Mouse (Mus musculus) urinary bladder, postnatal 36 days (tissue): ENCODE measurements at regions not wholly inside any gene's neighbourhood (a gene's known extent, or its start where the extent isn't known, plus 50 kb on each side); places are given as distances from the start of the nearest gene placed in this dataset.

Experiments
- DNase-seq, 2 experiments: peaks; one replicate each; pipeline ENCODE4 v3.0.0; 2022; ENCODE audit warnings: low spot score in 2 of 2, mixed read lengths in 1 of 2

DNA sequence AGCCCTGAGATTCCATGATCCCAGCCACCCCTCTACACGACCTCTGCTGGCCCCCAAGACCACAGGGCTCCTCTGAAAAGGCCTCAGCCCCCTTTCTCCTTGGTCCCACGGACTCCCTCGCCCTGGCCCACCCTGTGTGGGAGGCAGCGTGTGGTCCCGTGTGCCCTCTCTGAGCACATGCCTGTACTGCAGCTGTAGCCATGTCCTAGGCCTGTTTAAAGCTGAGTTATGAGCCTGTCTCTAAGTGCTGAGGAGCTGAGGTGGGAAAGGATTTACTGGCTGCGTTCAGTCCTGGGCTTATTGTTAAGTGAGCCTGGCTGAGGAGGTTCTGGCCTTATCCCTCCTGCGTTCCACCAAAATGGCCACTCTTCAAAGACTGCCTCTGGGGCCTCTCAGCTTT is 102.6 kb downstream of the Vegfa start:
- no peak for DNase-seq

DNA sequence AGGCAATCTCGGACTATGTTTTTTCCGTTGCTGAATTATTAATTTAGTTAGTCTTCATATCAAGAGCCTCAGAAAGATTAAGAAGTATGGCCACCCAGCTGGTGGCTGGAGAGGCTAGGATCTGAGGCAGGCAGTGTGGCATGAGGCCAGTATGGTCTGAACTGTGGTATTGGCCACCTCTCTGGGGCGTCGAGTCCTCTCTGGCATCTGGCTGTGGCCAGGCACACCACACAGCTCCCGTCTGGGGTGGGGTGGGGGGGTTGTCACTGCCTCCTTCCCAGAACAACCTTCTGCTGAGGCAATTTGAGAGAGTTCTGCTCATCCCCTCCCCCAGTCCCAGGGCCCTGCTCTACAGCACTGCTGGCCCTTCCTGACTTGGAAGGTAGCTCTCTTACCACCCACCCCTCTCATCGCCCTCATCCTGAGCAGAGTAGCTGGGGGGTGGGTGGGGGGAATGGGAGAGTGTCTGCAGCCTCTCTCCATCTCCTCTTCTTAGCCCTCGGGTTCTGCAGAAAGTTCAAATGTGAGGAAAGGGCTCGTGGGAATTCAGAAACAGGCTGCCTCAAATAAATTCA is 103.2 kb downstream of the Vegfa start:
- no peak for DNase-seq

GRCm38 (mm10) chr17:45928013-45928412 is 104.2 kb downstream of the Vegfa start:
- no peak for DNase-seq

- no peak for DNase-seq
Measured at GRCm38 (mm10) chr17:45925845-45926244, 106.3 kb downstream of the Vegfa start.

- no peak for DNase-seq
Measured at GRCm38 (mm10) chr17:45924595-45924994, 107.6 kb downstream of the Vegfa start.

DNA sequence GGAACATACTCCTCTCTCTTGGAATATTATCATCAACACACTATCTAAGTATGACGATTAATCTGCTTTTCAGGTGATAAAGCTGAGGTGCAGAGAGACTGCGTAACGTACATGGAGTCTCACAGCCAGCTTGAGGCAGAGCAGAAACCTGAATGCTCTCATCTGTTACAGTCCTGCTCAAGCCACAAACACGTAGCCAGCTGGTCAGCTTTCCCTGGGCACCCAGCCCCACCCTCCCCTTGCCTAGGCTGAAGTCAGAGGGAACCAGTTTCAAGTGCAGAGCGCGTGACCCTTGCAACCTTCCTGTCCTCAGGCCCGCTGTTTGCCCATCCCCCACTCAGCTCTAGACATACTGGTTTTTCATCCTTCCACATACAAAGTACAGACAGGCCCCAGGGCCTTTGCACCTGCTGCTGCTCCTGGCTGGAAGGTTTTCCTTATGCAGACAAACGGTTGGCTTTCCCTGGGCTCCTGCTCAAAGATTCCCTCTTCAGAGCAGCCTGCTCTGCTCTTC is 108.9 kb downstream of the Vegfa start:
- DNase-seq = no peak

DNA sequence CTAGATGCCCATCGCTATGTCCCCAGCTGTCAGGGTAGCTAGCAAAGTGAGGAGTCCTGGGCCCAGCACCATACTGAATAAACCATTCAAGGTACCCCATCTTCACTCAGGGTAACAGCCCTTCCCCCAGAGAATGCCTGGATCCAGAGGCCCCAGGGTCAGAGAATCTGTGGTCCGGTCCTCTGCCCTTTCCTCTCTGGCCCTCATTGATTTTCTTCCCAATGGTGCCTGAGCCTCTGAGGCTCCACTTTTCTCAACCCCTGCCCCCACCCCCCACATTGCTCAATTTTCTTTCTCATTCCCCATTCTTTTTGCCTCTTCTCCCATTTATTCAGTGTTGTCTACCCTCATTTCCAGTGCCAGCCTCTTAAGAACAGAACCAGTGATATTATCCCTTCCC is 114.5 kb downstream of the Vegfa start:
- DNase-seq = no peak

DNA sequence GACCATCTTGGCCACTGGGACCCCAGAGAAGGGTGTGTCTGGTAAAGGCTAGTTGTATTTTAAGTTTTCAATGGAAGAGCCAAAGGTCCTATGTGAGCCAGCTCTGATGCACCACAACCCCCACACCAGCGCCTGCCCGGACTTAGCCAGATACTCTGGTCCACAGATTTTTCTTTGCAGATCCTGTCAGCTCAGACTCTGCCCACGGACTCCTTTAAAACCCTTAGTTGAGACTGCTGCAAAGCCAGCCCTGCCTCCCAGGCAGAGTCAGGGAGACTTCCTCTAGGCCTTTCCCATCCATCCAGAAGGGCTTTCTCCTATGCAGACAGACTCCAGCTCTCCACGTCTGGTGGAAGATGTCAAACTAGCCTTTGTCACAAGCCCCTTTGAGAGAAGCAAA is 115.2 kb downstream of the Vegfa start:
- no peak for DNase-seq

- no peak for DNase-seq
Measured at GRCm38 (mm10) chr17:45914706-45915240, 117.4 kb downstream of the Vegfa start.

DNA sequence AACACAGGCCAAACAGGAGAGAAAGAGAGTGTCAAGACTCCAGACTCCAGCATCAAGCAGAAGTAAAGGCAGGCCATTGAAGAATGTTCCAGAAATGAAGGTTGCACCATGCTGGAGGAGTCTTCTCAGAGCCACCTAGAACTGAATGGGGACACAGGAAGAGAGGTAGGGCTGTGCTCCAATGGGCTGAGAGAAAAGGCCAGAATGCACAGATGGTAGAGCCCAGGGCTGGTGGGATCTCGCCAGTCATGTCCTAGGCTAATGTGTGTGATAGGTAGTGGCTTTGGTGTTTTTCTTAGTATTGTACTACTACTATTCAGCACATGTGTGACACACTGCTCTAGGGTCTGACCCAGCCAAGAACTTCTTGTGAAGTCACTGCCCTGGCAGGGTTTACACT is 117.9 kb downstream of the Vegfa start:
- no peak for DNase-seq

- no peak for DNase-seq
Measured at GRCm38 (mm10) chr17:45913671-45914070, 118.5 kb downstream of the Vegfa start.

DNA sequence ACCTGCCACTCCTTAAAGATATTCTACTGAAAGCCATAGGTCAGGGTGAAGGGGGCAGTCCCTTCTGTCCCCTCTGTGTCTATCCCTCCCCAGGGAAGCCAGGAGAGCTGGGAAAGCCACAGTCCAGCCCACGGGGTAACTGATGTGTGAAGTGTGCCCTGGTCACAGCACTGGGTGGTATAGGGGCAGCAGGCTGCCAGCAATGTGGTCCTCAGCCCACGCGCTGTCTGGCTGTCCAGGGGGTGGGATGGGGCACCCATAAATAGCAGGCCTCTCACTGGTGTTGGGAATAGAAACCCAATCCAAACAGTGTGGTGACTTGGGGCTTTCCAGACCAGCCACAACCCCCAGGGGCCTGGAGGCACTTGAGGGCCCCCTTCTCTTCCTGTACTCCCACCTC is 120.0 kb downstream of the Vegfa start:
- DNase-seq = no peak

GRCm38 (mm10) chr17:45911201-45911731 is 120.9 kb downstream of the Vegfa start:
- no peak for DNase-seq

- no peak for DNase-seq
Measured at GRCm38 (mm10) chr17:45910245-45910644, 121.9 kb downstream of the Vegfa start.

GRCm38 (mm10) chr17:45907587-45907986 is 124.6 kb downstream of the Vegfa start:
- DNase-seq = no peak

DNA sequence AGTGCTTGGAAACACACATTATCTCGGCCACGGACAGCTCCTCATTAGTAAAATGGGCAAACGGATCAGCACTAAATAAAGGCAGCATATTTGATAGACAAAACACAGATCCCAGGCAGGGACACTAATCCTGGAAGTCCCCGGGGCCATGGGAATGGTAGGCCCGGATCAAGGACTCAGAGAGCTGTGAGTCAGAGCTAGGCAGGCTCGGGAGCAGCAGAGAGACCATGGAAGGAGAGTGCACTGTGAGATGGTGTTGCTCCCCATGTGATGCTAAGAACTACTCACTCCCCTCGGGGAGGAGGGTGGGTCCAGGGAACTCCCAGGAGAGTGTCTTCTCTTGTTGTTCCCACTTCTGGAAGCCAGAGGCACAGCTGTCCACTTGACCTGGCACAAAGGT is 126.6 kb downstream of the Vegfa start:
- no peak for DNase-seq

- no peak for DNase-seq
Measured at GRCm38 (mm10) chr17:45904251-45904650, 127.9 kb downstream of the Vegfa start.

DNA sequence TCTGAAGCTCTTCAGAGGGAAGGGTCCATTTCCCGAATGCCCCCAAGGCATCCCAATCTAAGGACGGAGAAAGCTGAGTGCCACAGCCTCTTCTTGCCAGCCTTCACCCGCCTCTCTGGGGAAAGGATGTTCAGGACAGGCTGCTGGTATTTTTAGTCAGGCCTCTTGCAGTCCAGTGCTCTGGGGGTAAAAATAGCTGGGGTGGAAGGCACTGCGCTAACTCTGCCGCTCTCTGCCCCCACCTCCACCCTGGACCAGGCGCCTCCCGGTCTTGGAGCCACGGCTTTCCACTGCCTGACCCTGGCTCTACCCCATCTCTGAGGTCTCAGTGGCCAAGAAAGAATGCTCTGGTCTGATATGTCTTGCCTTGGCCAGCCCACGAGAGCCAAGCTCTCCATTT is 128.9 kb downstream of the Vegfa start:
- no peak for DNase-seq

DNA sequence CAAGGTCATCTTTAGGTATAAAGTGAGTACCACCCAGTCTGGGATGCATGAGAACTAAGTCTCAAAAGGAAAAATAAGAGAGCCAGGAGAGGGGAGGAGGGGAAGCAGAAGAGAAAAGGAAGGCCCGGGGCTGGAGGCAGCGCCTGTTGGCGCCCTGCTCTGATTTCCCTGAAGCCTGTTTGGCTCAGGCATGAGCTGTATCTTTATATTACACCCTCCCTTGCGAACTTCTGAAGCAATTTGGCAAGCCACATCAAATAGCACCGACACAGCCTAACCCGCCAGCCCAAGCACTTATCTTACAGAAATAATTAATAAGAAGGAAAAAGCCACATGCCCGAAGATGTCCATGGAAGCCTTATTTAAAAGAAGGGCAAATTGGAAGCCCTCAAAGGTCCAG is 129.5 kb downstream of the Vegfa start:
- DNase-seq = no peak

GRCm38 (mm10) chr17:45896922-45897302 is 135.3 kb downstream of the Vegfa start:
- no peak for DNase-seq

GRCm38 (mm10) chr17:45896142-45896921 is 135.8 kb downstream of the Vegfa start:
- no peak for DNase-seq

DNA sequence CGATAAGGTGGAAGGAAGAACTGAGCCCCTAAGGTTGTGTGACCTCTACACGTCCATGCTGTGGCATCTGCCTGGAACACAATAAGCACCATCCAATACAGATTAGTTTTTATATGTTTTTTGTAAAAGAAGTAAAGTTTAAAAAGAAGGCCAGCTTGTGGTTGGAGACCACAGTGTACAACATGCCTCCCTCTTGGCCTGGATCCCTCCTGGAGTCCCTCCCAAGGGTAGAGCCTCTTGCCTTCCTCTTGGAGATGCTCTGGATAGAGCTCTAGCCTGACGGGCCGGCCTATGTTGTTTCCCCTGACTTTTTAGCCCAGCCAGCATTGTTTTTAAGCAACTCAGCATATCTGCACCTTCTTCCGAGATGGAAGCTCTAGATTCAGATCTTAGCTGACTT is 138.0 kb downstream of the Vegfa start:
- no peak for DNase-seq

GRCm38 (mm10) chr17:45893698-45894097 is 138.5 kb downstream of the Vegfa start:
- DNase-seq = no peak
